Mouse (Mus musculus) liver, embryonic 12.5 days (tissue): ENCODE results near the gene Nmnat2. TPM values are rescaled to one million over a fixed set of nuclear protein-coding genes. Genes with fewer than 3 reads are reported as not detected.
A peak's percentile ranks its signal among the peaks of the same experiment; 100 is the strongest.
"Not testable (repeated sequence)": the region's sequence is repeated elsewhere in the genome, so short reads cannot be mapped to it uniquely, and the experiment has no call there.

ENCODE experiments used
- ATAC-seq: fragments of 200-750 bp; cut with Nextera tagmentation; 2 replicates; pipeline ENCODE4 v1.8.0; 2017; ENCODE audit warnings: moderate number of reproducible peaks, mild to moderate bottlenecking, moderate library complexity
- H3K27ac ChIP-seq: fragments of 300-500 bp; sonication (generic); 2 replicates; pipeline ENCODE4 v1.5.1; 2016; ENCODE audit warnings: mild to moderate bottlenecking
- H3K27me3 ChIP-seq: fragments of 300-500 bp; sonication (generic); replicated peaks from 2 replicates; pipeline ENCODE4 v1.6.1; 2016; ENCODE audit warnings: mild to moderate bottlenecking, moderate library complexity
- H3K36me3 ChIP-seq: fragments of 300-500 bp; sonication (generic); 2 replicates; pipeline ENCODE4 v1.6.1; 2016; ENCODE audit warnings: mild to moderate bottlenecking, moderate library complexity
- H3K4me1 ChIP-seq: fragments of 300-500 bp; sonication (generic); 2 replicates; pipeline ENCODE4 v1.6.1; 2016
- H3K4me2 ChIP-seq: fragments of 300-500 bp; sonication (generic); 2 replicates; pipeline ENCODE4 v1.6.1; 2016; ENCODE audit warnings: mild to moderate bottlenecking, moderate library complexity
- H3K4me3 ChIP-seq: fragments of 300-500 bp; sonication (generic); 2 replicates; pipeline ENCODE4 v1.5.1; 2016; ENCODE audit warnings: mild to moderate bottlenecking, moderate library complexity
- H3K9ac ChIP-seq: fragments of 300-500 bp; sonication (generic); 2 replicates; pipeline ENCODE4 v1.6.1; 2016; ENCODE audit warnings: mild to moderate bottlenecking, moderate library complexity
- H3K9me3 ChIP-seq: fragments of 300-500 bp; sonication (generic); replicated peaks from 2 replicates; pipeline ENCODE4 v1.6.1; 2016; ENCODE audit warnings: mild to moderate bottlenecking, moderate library complexity
- WGBS: fragments of 180-500 bp; shearing (Covaris S2); methylation state at CpG from one replicate; pipeline ENCODE4 v1.1.7; 2016; ENCODE audit not compliant: insufficient replicate concordance; 5-methylcytosine and 5-hydroxymethylcytosine counted together
- polyA plus RNA-seq: library from polyadenylated mRNA; unstranded; fragments of >200 nt; fragmentation: Nextera tagmentation; extraction: Ambion mirVana; gene quantifications from 2 replicates; pipeline ENCODE4 v1.2.1, GENCODE M21; 2016

The Nmnat2 gene
- polyA plus RNA-seq, 1 experiment from 2014 or later = not detected

- peak overlapping the region; percentile 20; the same call in 1 of the 2 replicates for H3K4me2 ChIP-seq
- no peak overlapping the region for H3K4me3 ChIP-seq
These were observed 116.8 kb downstream of the Nmnat2 start for GRCm38 (mm10) chr1:153071563-153071962.

DNA sequence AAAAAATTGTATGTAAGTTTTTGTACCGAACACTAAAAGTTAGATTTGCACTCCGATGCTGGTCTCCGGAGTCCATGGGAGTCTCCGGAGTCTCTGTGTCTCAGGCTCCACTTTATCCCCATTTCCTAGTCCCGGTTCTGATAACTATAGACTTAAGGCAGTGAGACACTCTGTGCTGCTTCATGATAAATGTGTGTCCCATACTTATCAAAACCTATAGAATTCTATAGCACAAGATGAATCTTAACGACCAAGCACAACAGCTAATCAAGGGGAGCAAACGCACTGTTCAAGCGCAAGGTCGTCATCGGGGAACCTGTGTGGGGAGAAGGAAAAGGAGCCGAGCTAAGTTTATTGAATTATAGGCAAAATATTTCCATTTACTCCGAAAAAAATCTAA, 117.2 kb downstream of the Nmnat2 start:
- 28% methylated on average over 12 of the region's 12 CpGs for WGBS
- ATAC-seq = no peak
- Histone ChIP-seq H3K4me2 (peak overlapping the region; percentile 20; the same call in 1 of the 2 replicates), H3K4me3 (no peak overlapping the region), H3K4me1 (no peaks in the 10 kb centered on the region), H3K9me3 (no peaks in the 10 kb centered on the region), H3K9ac (no peak overlapping the region), H3K27me3 (peaks cover 75% of the 10 kb centered on the region), H3K36me3 (no peaks in the 10 kb centered on the region), H3K27ac (no peak overlapping the region)

More at GRCm38 (mm10) chr1:153071563-153071962, 116.8 kb downstream of the Nmnat2 start:
- H3K27me3 ChIP-seq = peaks cover 71% of the 10 kb centered on the region
- no peak overlapping the region for H3K9ac ChIP-seq
- WGBS = 30% methylated on average over 16 of the region's 16 CpGs
- no peaks in the 10 kb centered on the region for H3K9me3 ChIP-seq
- no peak for ATAC-seq
- no peak overlapping the region for H3K27ac ChIP-seq
- no peaks in the 10 kb centered on the region for H3K4me1 ChIP-seq
- H3K36me3 ChIP-seq = no peaks in the 10 kb centered on the region

- H3K4me2 ChIP-seq = no peak overlapping the region
- H3K4me3 ChIP-seq = no peak overlapping the region
- no peaks in the 10 kb centered on the region for H3K36me3 ChIP-seq
- 50% methylated on average over 10 of the region's 10 CpGs for WGBS
- H3K9ac ChIP-seq = no peak overlapping the region
- H3K9me3 ChIP-seq = no peaks in the 10 kb centered on the region
- H3K27me3 ChIP-seq = peaks cover 82% of the 10 kb centered on the region
- H3K27ac ChIP-seq = no peak overlapping the region
- no peaks in the 10 kb centered on the region for H3K4me1 ChIP-seq
- no peak for ATAC-seq
These were observed 117.9 kb downstream of the Nmnat2 start for GRCm38 (mm10) chr1:153072711-153073110.

GRCm38 (mm10) chr1:153073441-153073840, 118.6 kb downstream of the Nmnat2 start:
- Histone ChIP-seq H3K4me2 (no peak overlapping the region), H3K27ac (no peak overlapping the region), H3K4me3 (no peak overlapping the region), H3K27me3 (peaks cover 82% of the 10 kb centered on the region), H3K4me1 (no peaks in the 10 kb centered on the region), H3K9ac (no peak overlapping the region), H3K9me3 (no peaks in the 10 kb centered on the region), H3K36me3 (no peaks in the 10 kb centered on the region)
- ATAC-seq = no peak
- WGBS = 19% methylated on average over 9 of the region's 9 CpGs

- Histone ChIP-seq H3K4me2 (no peak overlapping the region), H3K27me3 (peaks cover 73% of the 10 kb centered on the region), H3K9me3 (no peaks in the 10 kb centered on the region), H3K36me3 (no peaks in the 10 kb centered on the region), H3K27ac (no peak overlapping the region), H3K9ac (no peak overlapping the region), H3K4me3 (no peak overlapping the region), H3K4me1 (no peaks in the 10 kb centered on the region)
- no peak for ATAC-seq
- 72% methylated on average over 3 of the region's 3 CpGs for WGBS
These were observed 120.4 kb downstream of the Nmnat2 start for GRCm38 (mm10) chr1:153075087-153075736.

- Histone ChIP-seq H3K4me3 (no peak overlapping the region), H3K27ac (no peak overlapping the region), H3K27me3 (peaks cover 65% of the 10 kb centered on the region), H3K36me3 (no peaks in the 10 kb centered on the region), H3K9me3 (no peaks in the 10 kb centered on the region), H3K9ac (no peak overlapping the region), H3K4me2 (no peak overlapping the region), H3K4me1 (no peaks in the 10 kb centered on the region)
- no peak for ATAC-seq
- 43% methylated on average over 6 of the region's 6 CpGs for WGBS
These were observed 121.2 kb downstream of the Nmnat2 start for GRCm38 (mm10) chr1:153075955-153076354.

DNA sequence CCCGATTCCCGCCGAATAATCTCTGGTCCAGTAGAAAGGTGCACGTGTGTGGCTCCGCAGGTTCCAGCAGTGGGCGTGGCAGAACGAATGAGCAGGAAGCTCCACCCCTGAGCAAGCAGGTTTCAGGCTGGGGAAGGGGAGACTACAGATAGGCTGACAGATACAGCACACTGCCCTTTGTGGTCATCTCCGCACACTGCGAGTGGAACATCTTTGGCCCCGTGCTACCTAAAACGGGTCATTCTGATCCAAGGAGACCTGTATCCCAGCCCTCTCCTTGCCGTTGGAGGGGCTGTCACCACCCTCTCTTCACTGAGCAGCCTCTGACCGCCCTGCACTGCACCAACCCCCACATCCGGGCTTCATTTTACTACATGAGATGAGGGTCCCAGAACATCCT, 128.4 kb downstream of the Nmnat2 start:
- not testable (repeated sequence) for H3K4me3 ChIP-seq, H3K9ac ChIP-seq, H3K4me1 ChIP-seq, H3K4me2 ChIP-seq, ATAC-seq, H3K36me3 ChIP-seq, H3K27me3 ChIP-seq, H3K9me3 ChIP-seq, H3K27ac ChIP-seq
- WGBS = 66% methylated on average over 11 of the region's 14 CpGs

DNA sequence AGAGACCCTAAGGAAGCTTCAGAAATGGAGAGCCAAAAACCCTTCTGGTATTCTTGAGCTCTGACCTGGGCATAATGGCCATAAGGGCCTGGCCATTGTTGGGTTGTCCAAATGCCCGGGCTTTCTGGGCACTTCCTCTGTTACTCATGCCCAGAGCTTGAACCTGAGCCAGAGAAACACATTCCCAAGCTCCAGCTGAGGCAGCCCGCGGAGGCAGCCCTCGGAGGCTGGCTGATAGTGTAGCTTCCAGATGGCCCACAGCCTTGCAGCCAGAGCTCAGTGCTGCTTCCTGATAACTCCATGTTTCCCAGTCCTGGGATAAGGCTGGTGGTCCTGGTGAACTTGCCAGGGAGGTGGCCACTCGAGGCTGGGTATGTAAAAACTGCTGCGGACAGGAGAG, 129.4 kb downstream of the Nmnat2 start:
- H3K4me2 ChIP-seq = no peak overlapping the region
- no peak overlapping the region for H3K9ac ChIP-seq
- no peak for ATAC-seq
- H3K27ac ChIP-seq = no peak overlapping the region
- H3K4me1 ChIP-seq = 0 out of 2 replicates have a peak, but pooled peaks cover 4% of the 10 kb centered on the region
- no peak overlapping the region for H3K4me3 ChIP-seq
- H3K9me3 ChIP-seq = no peaks in the 10 kb centered on the region
- 46% methylated on average over 6 of the region's 6 CpGs for WGBS
- H3K27me3 ChIP-seq = no peaks in the 10 kb centered on the region
- H3K36me3 ChIP-seq = no peaks in the 10 kb centered on the region

- Histone ChIP-seq H3K27me3 (no peaks in the 10 kb centered on the region), H3K9me3 (no peaks in the 10 kb centered on the region), H3K4me1 (0 out of 2 replicates have a peak, but pooled peaks cover 4% of the 10 kb centered on the region), H3K4me3 (no peak overlapping the region), H3K4me2 (no peak overlapping the region), H3K36me3 (no peaks in the 10 kb centered on the region), H3K9ac (no peak overlapping the region), H3K27ac (no peak overlapping the region)
- WGBS = 35% methylated on average over 5 of the region's 5 CpGs
- ATAC-seq = no peak
These were observed 130.4 kb downstream of the Nmnat2 start for GRCm38 (mm10) chr1:153085198-153085597.

- H3K4me2 ChIP-seq = no peak overlapping the region
- H3K27ac ChIP-seq = no peak overlapping the region
- H3K9ac ChIP-seq = no peak overlapping the region
- no peak for ATAC-seq
- H3K4me3 ChIP-seq = no peak overlapping the region
- H3K36me3 ChIP-seq = no peaks in the 10 kb centered on the region
- H3K27me3 ChIP-seq = peaks cover under 1% of the 10 kb centered on the region; the same call in 1 of the 2 replicates
- H3K9me3 ChIP-seq = no peaks in the 10 kb centered on the region
- 59% methylated on average over 5 of the region's 5 CpGs for WGBS
- 0 out of 2 replicates have a peak, but pooled peaks cover 4% of the 10 kb centered on the region for H3K4me1 ChIP-seq
These were observed 133.0 kb downstream of the Nmnat2 start for GRCm38 (mm10) chr1:153087771-153088170.

DNA sequence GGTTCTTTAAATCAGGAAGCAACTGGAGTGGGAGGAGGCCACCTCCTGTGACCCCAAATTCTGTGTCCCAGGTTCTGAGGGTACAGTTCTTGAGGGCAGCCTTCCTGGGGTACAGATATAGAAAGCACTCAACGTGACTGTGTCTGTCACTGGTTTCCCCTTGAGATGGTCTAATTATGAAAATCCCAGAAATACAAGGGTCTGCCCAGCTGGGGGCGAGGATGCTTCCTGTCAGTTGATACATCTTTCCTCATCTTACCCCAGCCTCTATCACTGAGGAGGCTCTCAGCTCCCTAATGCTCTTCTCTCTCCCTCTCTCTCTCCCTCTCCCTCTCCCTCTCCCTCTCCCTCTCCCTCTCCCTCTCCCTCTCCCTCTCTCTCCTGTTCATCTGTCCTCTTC, 135.3 kb downstream of the Nmnat2 start:
- WGBS = 51% methylated on average over 2 of the region's 2 CpGs
- peaks cover 19% of the 10 kb centered on the region for H3K27me3 ChIP-seq
- H3K4me1 ChIP-seq = 0 out of 2 replicates have a peak, but pooled peaks cover 4% of the 10 kb centered on the region
- no peak overlapping the region for H3K4me2 ChIP-seq
- no peaks in the 10 kb centered on the region for H3K9me3 ChIP-seq
- no peak overlapping the region for H3K9ac ChIP-seq
- H3K36me3 ChIP-seq = no peaks in the 10 kb centered on the region
- no peak overlapping the region for H3K27ac ChIP-seq
- H3K4me3 ChIP-seq = no peak overlapping the region
- no peak for ATAC-seq

DNA sequence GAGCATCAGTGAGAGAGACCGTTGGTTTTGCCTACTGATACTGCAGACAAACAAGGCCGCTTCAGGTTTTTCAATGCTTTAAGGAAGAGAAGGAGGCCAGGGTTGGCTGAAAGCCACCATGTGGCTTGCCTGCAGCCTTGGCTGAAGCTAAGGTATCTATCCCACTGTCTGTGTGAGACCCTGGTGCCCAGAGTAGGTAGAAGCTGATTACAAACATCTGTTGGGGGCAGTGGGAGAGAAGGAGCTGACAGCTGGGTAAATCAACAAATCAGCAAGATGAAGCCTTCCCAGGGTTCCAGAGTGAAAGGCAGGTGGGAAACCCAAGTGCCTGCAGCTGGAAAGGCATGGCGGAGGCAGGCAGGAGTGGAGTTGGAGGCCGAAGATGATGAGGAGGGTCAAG, 136.0 kb downstream of the Nmnat2 start:
- Histone ChIP-seq H3K27me3 (peaks cover 26% of the 10 kb centered on the region), H3K9me3 (no peaks in the 10 kb centered on the region), H3K36me3 (no peaks in the 10 kb centered on the region), H3K4me1 (no peaks in the 10 kb centered on the region), H3K27ac (no peak overlapping the region), H3K4me2 (no peak overlapping the region), H3K4me3 (no peak overlapping the region), H3K9ac (no peak overlapping the region)
- WGBS = 73% methylated on average over 4 of the region's 4 CpGs
- ATAC-seq = no peak
